Mouse (Mus musculus) lung, embryonic 15.5 days (tissue): ENCODE measurements at regions not wholly inside any gene's neighbourhood (a gene's known extent, or its start where the extent isn't known, plus 50 kb on each side); places are given as distances from the start of the nearest gene placed in this dataset.

Experiments
- ATAC-seq: fragments of 200-750 bp; cut with Nextera tagmentation; 2 replicates; pipeline ENCODE4 v1.8.0; 2017; ENCODE audit warnings: moderate number of reproducible peaks, borderline replicate concordance; ENCODE audit not compliant: low FRiP score, low TSS enrichment; ENCODE audit errors: extremely low read depth
- H3K27ac ChIP-seq: fragments of 300-500 bp; sonication (generic); 2 replicates; pipeline ENCODE4 v1.5.1; 2015; ENCODE audit warnings: moderate library complexity, mild to moderate bottlenecking, inconsistent platforms
- H3K27me3 ChIP-seq: fragments of 300-500 bp; sonication (generic); 2 replicates; pipeline ENCODE4 v1.6.1; 2015; ENCODE audit warnings: inconsistent platforms
- H3K36me3 ChIP-seq: fragments of 300-500 bp; sonication (generic); 2 replicates; pipeline ENCODE4 v1.6.1; 2015; ENCODE audit warnings: inconsistent platforms
- H3K4me1 ChIP-seq: fragments of 300-500 bp; sonication (generic); 2 replicates; pipeline ENCODE4 v1.6.1; 2015; ENCODE audit warnings: inconsistent platforms
- H3K4me2 ChIP-seq: fragments of 300-500 bp; sonication (generic); 2 replicates; pipeline ENCODE4 v1.6.1; 2015; ENCODE audit warnings: inconsistent platforms, mild to moderate bottlenecking, moderate library complexity
- H3K4me3 ChIP-seq: fragments of 300-500 bp; sonication (generic); 2 replicates; pipeline ENCODE4 v1.5.1; 2015; ENCODE audit warnings: mild to moderate bottlenecking, inconsistent platforms
- H3K9ac ChIP-seq: fragments of 300-500 bp; sonication (generic); 2 replicates; pipeline ENCODE4 v1.6.1; 2015; ENCODE audit warnings: inconsistent platforms
- H3K9me3 ChIP-seq: fragments of 300-500 bp; sonication (generic); 2 replicates; pipeline ENCODE4 v1.6.1; 2016; ENCODE audit warnings: inconsistent platforms
- WGBS: fragments of 180-500 bp; shearing (Covaris S2); methylation state at CpG from one replicate; pipeline ENCODE4 v1.1.7; 2015; 5-methylcytosine and 5-hydroxymethylcytosine counted together

GRCm38 (mm10) chr11:19866262-19866661 is 57.9 kb upstream of the Spred2 start:
- WGBS, result 37% methylated on average over 2 of the region's 2 CpGs
- ATAC-seq, result no peak
- Histone ChIP-seq H3K9ac (no peak overlapping the region), H3K36me3 (no peaks in the 10 kb centered on the region), H3K27me3 (no peaks in the 10 kb centered on the region), H3K4me3 (no peak overlapping the region), H3K27ac (no peak overlapping the region), H3K9me3 (no peaks in the 10 kb centered on the region), H3K4me2 (no peak overlapping the region), H3K4me1 (no peaks in the 10 kb centered on the region)

- H3K4me2 ChIP-seq, result no peak overlapping the region
- no peaks in the 10 kb centered on the region for H3K4me1 ChIP-seq
- no peaks in the 10 kb centered on the region for H3K36me3 ChIP-seq
- H3K27ac ChIP-seq, result no peak overlapping the region
- H3K9me3 ChIP-seq, result no peaks in the 10 kb centered on the region
- no peak for ATAC-seq
- H3K9ac ChIP-seq, result no peak overlapping the region
- WGBS, result 74% methylated on average over 3 of the region's 3 CpGs
- no peak overlapping the region for H3K4me3 ChIP-seq
- no peaks in the 10 kb centered on the region for H3K27me3 ChIP-seq
These were observed 54.5 kb upstream of the Spred2 start for GRCm38 (mm10) chr11:19869671-19870070.

- Histone ChIP-seq H3K27me3 (no peaks in the 10 kb centered on the region), H3K4me3 (no peak overlapping the region), H3K4me2 (no peak overlapping the region), H3K36me3 (no peaks in the 10 kb centered on the region), H3K4me1 (no peaks in the 10 kb centered on the region), H3K27ac (no peak overlapping the region), H3K9me3 (no peaks in the 10 kb centered on the region), H3K9ac (no peak overlapping the region)
- ATAC-seq, result no peak
- WGBS, result 73% methylated on average over 7 of the region's 7 CpGs
These were observed 54.0 kb upstream of the Spred2 start for GRCm38 (mm10) chr11:19870136-19870535.

- no peak overlapping the region for H3K27ac ChIP-seq
- H3K4me1 ChIP-seq, result no peaks in the 10 kb centered on the region
- no peak for ATAC-seq
- WGBS, result 87% methylated on average over 6 of the region's 6 CpGs
- no peaks in the 10 kb centered on the region for H3K9me3 ChIP-seq
- H3K9ac ChIP-seq, result no peak overlapping the region
- no peak overlapping the region for H3K4me2 ChIP-seq
- no peak overlapping the region for H3K4me3 ChIP-seq
- H3K36me3 ChIP-seq, result no peaks in the 10 kb centered on the region
- no peaks in the 10 kb centered on the region for H3K27me3 ChIP-seq
These were observed 50.4 kb upstream of the Spred2 start for GRCm38 (mm10) chr11:19873796-19874195.
